Mouse (Mus musculus) neural tube, embryonic 10.5 days (tissue): ENCODE results near the gene Plekhh3.

Experiments
- DNase-seq: peaks from one replicate; pipeline ENCODE4 v3.0.0-alpha.2; 2017; ENCODE audit warnings: low spot score; ENCODE audit errors: extremely low spot score

Plekhh3 gene

DNA sequence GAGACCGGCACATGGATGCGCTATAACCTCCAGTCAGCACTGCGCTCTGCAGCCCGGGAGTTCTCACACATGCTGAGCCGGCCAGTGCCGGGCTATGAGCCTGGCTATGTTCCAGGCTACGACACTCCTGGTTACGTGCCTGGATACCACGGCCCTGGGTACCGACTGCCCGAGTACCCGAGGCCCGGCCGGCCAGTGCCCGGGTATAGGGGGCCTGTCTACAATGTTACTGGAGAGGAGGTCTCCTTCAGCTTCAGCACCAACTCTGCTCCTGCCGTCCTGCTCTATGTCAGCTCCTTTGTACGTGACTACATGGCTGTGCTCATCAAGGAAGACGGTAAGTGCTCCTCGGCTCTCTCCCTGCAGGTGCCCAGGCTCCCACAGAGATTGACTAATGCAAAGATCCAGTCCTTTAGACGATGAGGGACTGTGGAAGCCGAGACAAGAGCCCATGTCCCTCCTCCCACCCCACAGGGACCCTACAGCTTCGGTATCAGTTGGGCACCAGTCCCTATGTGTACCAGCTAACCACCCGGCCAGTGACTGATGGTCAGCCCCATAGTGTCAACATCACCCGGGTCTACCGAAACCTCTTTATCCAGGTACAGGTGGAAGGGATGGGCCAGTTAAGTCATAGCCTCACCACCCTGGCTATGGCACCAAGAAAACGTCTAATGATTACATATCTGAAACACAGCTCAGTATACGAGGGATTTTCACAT, 15.5 kb upstream of the Plekhh3 start:
- DNase-seq = no peak

DNA sequence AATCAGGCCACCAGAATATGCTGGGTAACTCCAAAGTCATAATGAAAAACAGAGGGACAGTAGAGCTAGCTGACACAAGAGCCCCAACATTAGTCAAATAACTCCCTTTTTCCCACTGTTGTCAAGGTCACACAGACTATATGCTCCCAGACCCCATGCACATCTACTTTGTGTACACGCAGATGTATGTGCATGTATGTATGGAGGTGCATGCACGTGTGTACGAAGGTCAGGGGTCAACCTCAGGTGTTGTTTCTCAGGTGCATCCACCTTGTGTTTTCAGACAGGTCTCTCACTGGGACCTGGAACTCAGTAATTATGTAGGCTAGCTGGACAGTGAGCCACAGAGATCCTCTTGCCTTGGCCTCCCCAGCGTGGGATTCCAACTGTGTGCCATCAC, 14.3 kb upstream of the Plekhh3 start:
- no peak for DNase-seq

GRCm38 (mm10) chr11:101184984-101185383, 13.8 kb upstream of the Plekhh3 start:
- no peak for DNase-seq

DNA sequence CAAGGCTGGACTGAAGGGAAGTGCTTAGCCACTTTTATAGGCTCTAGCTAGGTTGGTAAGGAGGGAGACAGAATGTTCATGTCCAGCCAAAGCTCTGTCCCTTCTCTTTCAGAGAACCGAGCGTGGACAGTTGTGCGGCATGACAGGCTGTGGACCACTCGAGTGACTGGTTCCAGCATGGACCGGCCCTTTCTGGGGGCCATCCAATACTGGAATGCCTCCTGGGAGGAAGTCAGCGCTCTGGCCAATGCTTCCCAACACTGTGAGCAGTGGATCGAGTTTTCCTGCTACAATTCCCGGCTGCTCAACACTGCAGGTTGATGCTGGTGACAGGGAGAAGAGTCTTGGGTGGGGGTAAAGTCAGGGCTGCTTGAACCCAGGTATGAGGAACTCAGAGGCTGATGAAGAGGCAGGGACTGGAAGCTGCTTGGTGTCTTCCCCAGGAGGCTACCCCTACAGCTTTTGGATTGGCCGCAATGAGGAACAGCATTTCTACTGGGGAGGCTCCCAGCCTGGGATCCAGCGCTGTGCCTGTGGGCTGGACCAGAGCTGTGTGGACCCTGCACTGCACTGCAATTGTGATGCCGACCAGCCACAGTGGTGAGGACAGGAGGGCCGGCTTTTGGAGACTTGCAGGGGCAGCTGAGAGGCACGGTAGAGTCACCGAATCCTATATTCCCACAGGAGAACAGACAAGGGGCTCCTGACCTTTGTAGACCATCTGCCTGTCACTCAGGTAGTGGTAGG, 11.8 kb upstream of the Plekhh3 start:
- DNase-seq = no peak

DNA sequence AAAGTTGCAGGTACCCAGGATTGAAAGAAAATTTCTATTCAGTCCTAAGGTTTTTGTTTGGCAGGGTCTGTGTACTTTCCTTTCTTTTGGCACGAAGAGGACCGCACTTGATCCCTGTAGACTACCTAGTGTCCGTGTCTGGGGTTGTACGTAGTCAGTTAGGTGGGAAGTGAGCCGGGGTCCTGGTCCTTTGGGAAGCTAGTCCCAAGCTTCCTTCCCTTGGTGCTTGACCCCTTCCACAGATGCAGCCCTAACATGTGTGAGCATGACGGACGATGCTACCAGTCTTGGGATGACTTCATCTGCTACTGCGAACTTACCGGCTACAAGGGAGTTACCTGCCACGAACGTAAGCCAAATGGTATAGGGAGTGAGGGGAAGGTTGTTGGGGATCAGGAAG, 10.8 kb upstream of the Plekhh3 start:
- no peak for DNase-seq

DNA sequence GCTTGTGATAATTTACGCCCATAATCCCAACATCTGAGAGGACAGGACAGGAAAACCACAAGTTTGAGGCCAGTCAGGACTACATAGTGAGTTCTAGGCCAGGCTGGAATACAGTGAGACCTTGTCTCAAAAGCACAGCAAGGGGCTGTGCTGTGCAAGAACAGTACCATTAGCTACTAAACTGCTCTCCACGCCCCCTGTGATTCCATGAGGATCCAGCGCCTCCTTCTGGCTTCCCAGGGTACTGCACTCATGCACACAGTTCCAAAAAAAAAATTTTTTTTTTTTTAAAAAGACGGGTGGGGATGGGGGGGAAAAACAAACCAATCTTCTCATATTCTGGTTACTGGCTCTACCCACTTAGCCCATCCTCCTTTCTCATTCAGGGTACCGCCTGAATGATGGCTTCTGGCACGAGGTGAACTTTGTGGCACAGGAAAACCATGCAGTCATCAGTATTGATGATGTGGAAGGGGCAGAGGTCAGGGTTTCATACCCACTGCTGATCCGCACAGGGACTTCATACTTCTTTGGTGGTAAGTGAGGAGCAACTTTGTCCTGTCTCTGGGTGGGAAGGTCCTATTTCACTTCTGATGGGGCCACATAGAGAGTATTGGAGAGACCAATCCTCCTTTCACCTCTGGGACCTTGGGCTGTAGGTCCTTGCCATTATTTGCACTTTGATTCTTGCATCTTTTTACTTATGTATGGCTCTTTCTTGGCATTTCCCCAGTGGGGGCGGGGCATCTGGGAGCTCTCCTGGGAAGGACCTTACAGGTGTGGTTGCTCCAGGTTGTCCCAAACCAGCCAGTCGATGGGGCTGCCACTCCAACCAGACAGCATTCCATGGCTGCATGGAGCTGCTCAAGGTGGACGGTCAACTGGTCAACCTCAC, 9.9 kb upstream of the Plekhh3 start:
- DNase-seq = peak; percentile 76

DNA sequence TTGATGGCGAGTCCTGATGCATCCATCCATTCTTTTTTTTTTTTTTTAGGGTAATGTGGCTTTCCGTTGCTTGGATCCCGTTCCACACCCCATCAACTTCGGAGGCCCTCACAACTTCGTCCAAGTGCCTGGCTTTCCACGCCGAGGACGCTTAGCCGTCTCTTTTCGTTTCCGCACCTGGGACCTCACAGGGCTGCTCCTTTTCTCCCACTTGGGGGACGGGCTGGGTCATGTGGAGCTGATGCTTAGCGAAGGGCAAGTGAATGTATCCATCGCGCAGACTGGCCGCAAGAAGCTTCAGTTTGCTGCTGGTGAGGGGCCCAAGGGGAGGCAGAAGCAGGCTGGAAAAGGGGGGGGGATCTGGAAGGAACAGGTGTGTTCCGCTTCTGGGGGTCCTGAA, 9.1 kb upstream of the Plekhh3 start:
- DNase-seq = no peak

GRCm38 (mm10) chr11:101179306-101179705, 8.2 kb upstream of the Plekhh3 start:
- DNase-seq = no peak

DNA sequence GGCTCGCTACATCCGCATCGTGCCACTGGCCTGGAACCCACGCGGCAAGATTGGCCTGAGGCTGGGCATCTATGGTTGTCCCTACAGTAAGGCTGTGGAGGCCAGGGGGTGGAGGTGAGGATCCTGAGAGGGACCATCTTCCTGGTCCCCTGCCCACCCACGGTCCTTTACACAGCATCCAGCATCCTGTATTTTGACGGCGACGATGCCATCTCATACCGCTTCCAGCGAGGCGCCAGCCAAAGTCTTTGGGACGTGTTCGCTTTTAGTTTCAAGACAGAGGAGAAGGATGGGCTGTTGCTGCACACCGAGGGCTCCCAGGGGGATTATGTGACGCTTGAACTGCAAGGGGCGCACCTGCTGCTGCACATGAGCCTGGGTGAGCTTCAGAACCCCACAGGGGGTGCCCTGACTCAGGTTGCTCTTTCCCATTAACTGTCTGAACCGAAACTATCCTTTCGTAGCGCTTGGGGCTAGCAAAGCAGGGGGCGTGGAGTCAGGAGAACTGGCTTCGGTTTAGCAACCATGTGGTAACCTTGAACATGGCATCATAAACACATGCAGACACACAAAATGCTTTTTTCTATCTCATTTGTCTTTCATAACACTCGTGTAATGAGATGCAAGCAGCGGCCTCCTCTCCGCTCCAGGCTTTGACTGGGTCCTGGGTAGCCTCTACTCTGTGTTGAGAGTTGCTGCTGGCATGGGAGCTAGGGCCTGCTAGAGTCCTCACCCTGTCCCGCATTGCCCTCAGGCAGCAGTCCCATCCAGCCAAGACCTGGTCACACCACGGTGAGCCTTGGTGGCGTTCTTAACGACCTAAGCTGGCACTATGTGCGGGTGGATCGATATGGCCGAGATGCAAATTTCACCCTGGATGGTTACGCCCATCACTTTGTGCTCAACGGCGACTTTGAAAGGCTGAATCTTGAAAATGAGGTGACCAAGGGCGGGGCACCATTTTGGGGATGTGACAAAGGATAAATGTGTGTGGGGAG, 7.2 kb upstream of the Plekhh3 start:
- DNase-seq = no peak

DNA sequence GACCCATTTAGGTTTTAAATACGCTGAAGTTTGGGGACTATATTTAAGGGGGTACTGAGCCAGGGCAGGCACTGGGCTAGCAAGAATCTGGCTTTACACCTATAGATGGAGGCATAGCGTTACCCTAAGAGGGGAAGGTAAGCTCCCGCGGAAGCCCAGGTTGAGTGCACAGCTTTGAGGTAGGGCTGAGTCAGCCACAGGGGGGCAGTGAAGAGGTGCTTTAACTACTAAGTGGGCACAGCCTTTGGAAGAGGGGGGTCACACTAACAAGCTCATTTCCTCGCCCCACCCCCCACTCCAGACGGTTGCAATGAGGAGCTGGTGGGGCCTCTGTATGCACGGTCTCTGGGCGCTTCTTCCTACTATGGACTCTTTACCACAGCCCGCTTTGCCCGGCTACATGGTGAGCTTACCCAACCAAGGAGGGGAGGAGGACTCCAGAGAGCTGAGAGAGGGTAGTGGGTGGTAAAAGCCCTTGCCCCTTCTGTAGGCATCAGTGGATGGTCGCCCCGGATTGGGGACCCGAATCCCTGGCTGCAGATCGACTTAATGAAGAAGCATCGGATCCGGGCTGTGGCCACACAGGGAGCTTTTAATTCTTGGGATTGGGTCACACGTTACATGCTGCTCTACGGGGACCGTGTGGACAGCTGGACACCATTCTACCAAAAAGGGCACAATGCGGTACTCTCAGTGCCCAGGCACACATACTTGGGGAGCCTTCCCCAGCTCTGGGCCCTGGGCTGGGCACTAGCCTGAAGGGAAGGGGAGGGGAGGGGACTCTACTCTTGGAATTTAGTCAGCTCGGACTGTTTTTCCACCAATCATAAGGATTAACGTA, 6.0 kb upstream of the Plekhh3 start:
- peak; percentile 48 for DNase-seq

- peak; percentile 58 for DNase-seq
Observed at GRCm38 (mm10) chr11:101176117-101176691, 5.1 kb upstream of the Plekhh3 start.

DNA sequence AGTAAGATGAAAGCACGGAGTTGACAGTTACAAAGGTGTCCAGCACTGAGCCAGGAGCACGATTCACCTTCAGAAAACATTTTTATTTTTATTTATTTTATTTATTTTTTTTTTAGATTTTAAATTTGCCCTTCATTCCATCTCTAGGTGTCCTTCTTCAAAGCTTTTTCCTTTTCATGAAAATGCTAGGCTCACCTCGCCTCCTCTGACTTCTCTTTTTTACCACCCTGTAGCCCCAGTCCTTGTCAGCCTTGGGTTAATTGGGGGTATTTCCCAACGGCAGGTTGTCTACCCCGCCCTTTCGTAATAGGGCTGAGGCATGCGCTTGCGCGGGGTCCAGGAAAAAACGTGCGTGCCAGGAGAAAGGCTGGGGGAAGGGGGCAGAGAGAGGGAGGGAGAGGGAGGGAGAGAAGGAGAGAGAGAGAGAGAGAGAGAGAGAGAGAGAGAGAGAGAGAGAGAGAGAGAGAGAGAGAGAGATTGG, 4.5 kb upstream of the Plekhh3 start:
- DNase-seq = no peak

GRCm38 (mm10) chr11:101174851-101175628, 3.9 kb upstream of the Plekhh3 start, which contains the start of gene Ccr10:
Gene Ccr10, minus strand, starts transcription at chr11:101175443.
- no peak for DNase-seq

GRCm38 (mm10) chr11:101174389-101174745, 3.2 kb upstream of the Plekhh3 start:
- no peak for DNase-seq

DNA sequence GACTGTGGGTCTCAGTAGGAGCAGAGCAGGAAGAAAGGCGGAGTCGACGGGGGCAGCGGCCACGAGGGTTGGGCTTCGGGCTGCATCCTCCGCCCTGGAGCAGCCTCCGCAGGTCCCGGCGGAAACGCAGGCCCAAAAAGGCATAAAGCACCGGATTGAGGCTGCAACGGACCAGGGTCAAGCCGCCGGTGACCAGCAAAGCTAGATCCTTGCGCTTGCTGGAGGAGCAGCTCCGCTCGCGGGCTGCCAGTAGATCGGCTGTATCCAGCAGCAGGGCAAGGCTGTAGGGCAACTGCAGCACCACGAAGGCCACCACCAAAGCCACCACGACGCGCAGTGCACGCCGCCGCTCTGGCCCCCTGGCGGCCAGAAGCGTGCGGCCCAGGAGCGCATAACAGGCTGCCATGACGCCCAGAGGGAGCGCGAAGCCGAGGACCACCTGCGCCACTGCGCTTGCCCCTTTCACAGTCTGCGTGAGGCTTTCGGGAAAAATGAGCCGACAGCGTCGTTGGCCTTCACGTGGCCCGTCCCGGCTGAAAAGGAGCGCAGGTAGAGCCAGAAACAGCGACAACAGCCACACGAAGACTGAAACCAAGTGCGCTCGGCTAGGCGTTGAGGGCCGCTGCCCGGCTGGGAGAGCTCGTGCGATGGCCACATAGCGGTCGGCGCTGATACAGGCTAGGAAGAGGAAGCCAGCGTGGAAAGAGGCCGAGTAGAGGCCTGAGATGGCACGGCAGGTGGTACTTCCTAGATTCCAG, 2.7 kb upstream of the Plekhh3 start:
- DNase-seq = peak; percentile 88

DNA sequence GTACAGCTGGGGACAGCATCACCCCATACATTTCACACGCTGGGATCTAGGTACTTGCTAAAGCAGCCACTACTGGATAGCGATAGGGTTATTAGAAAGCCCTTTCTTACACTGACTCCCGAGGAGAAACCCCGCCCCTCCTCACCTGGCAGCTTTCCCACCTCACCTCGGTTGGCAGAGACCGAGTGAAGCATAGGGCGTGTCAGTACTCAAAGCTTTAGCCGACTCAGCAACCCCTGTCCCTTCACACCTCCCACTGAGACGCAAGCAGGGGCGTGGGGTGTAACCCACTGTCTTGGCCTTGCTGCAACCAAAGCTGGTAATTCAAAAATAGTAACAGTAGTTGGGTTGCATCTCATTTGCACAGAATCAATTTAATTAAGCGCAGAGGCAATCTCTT, 2.0 kb upstream of the Plekhh3 start:
- no peak for DNase-seq

GRCm38 (mm10) chr11:101172434-101172815, 1.3 kb upstream of the Plekhh3 start:
- DNase-seq = no peak
